Comparison of ENCODE assay signal across 16 mouse cellular contexts in the genomic region with DNA sequence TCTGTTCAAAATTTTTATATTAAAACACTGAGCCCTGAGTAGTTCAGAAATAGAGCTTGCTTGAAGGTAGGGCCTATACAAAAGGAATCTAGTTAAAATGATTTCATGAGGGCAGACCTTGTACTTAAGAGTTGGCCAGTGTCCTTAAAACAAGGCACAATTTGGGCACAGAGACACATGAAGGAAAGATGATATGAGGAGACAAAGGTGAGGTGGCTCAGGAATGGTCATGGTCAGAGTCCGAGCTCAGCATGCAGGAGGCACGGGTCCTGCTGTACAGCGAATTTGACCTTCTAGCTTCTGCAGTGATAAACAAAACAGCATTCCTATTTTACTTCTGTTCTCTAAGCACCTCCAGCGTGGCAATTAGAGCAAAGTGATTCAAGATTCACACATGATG.
"Had no signal": no experiment of that assay in that cellular context is flagged by ENCODE, and none has a peak within 500 bp of the region (broad histone marks: within the 10 kb centered on the region; RNA-seq: fewer than 3 reads in every experiment).

No protein-coding gene starts in this region.

- H3K9me3 ChIP-seq: neural tube, embryonic 13.5 days; neural tube, embryonic 15.5 days; stomach, embryonic 15.5 days had no signal

- H3K4me3 ChIP-seq: neural tube, embryonic 13.5 days; neural tube, embryonic 15.5 days; stomach, embryonic 15.5 days had no signal

- H3K27ac ChIP-seq: neural tube, embryonic 13.5 days; neural tube, embryonic 15.5 days; stomach, embryonic 15.5 days; stomach, postnatal 0 days had no signal

- H3K4me2 ChIP-seq: neural tube, embryonic 13.5 days; neural tube, embryonic 15.5 days; stomach, embryonic 15.5 days had no signal

- H3K36me3 ChIP-seq: neural tube, embryonic 13.5 days; neural tube, embryonic 15.5 days; stomach, embryonic 15.5 days had no signal

- H3K27me3 ChIP-seq: neural tube, embryonic 13.5 days; neural tube, embryonic 15.5 days; stomach, embryonic 15.5 days had no signal

- H3K9ac ChIP-seq: neural tube, embryonic 13.5 days; neural tube, embryonic 15.5 days; stomach, embryonic 15.5 days had no signal

- H3K4me1 ChIP-seq: neural tube, embryonic 13.5 days; neural tube, embryonic 15.5 days had no signal

- DNase-seq: retina, postnatal 1 day; right cerebral cortex, adult 18-20 months; right cerebral cortex, postnatal 14 days; right cerebral cortex, postnatal 25 days; right cerebral cortex, postnatal 4 days; spleen, adult 18-20 months; thymus, adult 18-20 months; thymus, adult 2 months; thymus, postnatal 14 days; thymus, postnatal 25 days; thymus, postnatal 36 days; thymus, postnatal 4 days had no signal
